Mouse (Mus musculus) lung, postnatal 0 days (tissue): Measurements from ENCODE around the gene Maff.

ENCODE experiments used
- CTCF ChIP-seq: IDR thresholded peaks from 2 replicates; pipeline ENCODE4 v1.5.1; 2016; ENCODE audit warnings: antibody characterized with exemption, mild to moderate bottlenecking
- EP300 ChIP-seq: IDR thresholded peaks from 2 replicates; pipeline ENCODE4 v1.6.1; 2016; ENCODE audit warnings: antibody characterized with exemption, mild to moderate bottlenecking, control low read depth

DNA sequence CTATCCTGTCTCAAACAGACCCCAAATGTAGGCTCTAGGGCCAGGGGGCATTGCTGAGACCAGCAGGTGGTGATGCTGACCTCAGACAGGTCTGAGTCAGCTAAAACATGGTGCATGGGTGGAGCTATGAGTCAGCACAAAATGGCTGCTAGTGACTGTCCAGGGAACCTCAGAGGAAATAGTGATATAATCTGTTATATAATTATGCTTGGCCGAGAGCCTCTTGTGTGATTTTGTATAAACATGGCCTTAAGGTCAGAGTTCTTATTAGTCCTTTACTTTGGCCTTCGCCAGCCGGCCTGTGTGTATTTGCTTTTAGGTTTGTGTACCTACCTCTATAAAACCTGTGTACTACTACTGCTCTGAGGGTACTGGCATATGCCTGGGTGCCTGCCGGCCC lies 13.0 kb upstream of the Maff start:
- peak; percentile 43 for TF ChIP-seq CTCF
- TF ChIP-seq EP300, result peak; percentile 72; the same call in 1 of the 2 replicates
